Mouse (Mus musculus) liver, adult 2 months (tissue): Measurements from ENCODE around the gene Ifrd1. TPM values are rescaled to one million over a fixed set of nuclear protein-coding genes. Genes with fewer than 3 reads are reported as not detected.

Experiments
- DNase-seq: peaks from one replicate; pipeline ENCODE4 v3.0.0-alpha.2; 2011; ENCODE audit warnings: low read depth, low spot score; ENCODE audit errors: extremely low read depth
- H3K27ac ChIP-seq: fragments of 200-500 bp; replicated peaks from 2 replicates; pipeline ENCODE4 v1.5.1; 2012; ENCODE audit warnings: low read depth, mild to moderate bottlenecking, control low read depth, inconsistent platforms, low read length; ENCODE audit not compliant: insufficient read depth
- H3K27me3 ChIP-seq: fragments of 200-500 bp; 2 replicates; pipeline ENCODE4 v1.6.1; 2012; ENCODE audit warnings: mild to moderate bottlenecking, moderate library complexity, low read length, inconsistent platforms; ENCODE audit not compliant: control insufficient read depth, insufficient read depth
- H3K36me3 ChIP-seq: fragments of 200-500 bp; 2 replicates; pipeline ENCODE4 v1.6.1; 2012; ENCODE audit warnings: low read length, inconsistent platforms; ENCODE audit not compliant: control insufficient read depth, insufficient read depth
- H3K4me1 ChIP-seq: fragments of 200-500 bp; 2 replicates; pipeline ENCODE4 v1.6.1; 2011; ENCODE audit warnings: low read length; ENCODE audit not compliant: control insufficient read depth, insufficient read depth
- H3K4me3 ChIP-seq: fragments of 200-500 bp; 2 replicates; pipeline ENCODE4 v1.5.1; 2011; ENCODE audit warnings: low read depth, mild to moderate bottlenecking, control low read depth, low read length, moderate library complexity; ENCODE audit not compliant: insufficient read depth
- H3K79me2 ChIP-seq: fragments of 200-500 bp; 2 replicates; pipeline ENCODE4 v1.6.1; 2012; ENCODE audit warnings: inconsistent platforms, mild to moderate bottlenecking, low read length, moderate library complexity; ENCODE audit not compliant: control insufficient read depth, insufficient read depth
- H3K9ac ChIP-seq: fragments of 200-500 bp; 2 replicates; pipeline ENCODE4 v1.6.1; 2012; ENCODE audit warnings: low read depth, mild to moderate bottlenecking, control low read depth, inconsistent platforms, low read length
- CTCF ChIP-seq: fragments of 200-500 bp; IDR thresholded peaks from 2 replicates; pipeline ENCODE4 v1.5.1; 2011; ENCODE audit warnings: low read depth, low read length, control low read depth
- POLR2A ChIP-seq: fragments of 200-500 bp; IDR thresholded peaks from 2 replicates; pipeline ENCODE4 v1.6.1; 2011; ENCODE audit warnings: low read length, control low read depth; ENCODE audit not compliant: insufficient read depth; ENCODE audit errors: extremely low read depth
- WGBS: fragments of 180-500 bp; shearing (Covaris S2); methylation state at CpG from one replicate; pipeline ENCODE4 v1.1.7; 2018; 5-methylcytosine and 5-hydroxymethylcytosine counted together
- polyA plus RNA-seq: library from polyadenylated mRNA; depleted of rRNA; stranded (reverse); fragments of >200 nt; gene quantifications from 2 replicates; pipeline ENCODE4 v1.2.3, GENCODE M21; 2012
- total RNA-seq: library from RNA; depleted of rRNA; stranded (reverse); fragments of >200 nt; gene quantifications from 2 replicates; pipeline ENCODE4 v1.2.3, GENCODE M21; 2014

Gene Ifrd1
- total and polyA plus RNA-seq, 2 experiments, result 4.8 to 24.3 TPM

- Histone ChIP-seq H3K4me3 (no peak overlapping the region), H3K27ac (no peak overlapping the region), H3K27me3 (no peaks in the 10 kb centered on the region), H3K36me3 (no peaks in the 10 kb centered on the region), H3K9ac (no peak overlapping the region), H3K4me1 (peaks cover 2% of the 10 kb centered on the region; the same call in 1 of the 2 replicates), H3K79me2 (no peaks in the 10 kb centered on the region)
- 95% methylated on average over 7 of the region's 7 CpGs for WGBS
- no peak for DNase-seq
- no peak for TF ChIP-seq POLR2A
- no peak for TF ChIP-seq CTCF
These were observed 9.1 kb downstream of the Ifrd1 start for GRCm38 (mm10) chr12:40239161-40239560.

DNA sequence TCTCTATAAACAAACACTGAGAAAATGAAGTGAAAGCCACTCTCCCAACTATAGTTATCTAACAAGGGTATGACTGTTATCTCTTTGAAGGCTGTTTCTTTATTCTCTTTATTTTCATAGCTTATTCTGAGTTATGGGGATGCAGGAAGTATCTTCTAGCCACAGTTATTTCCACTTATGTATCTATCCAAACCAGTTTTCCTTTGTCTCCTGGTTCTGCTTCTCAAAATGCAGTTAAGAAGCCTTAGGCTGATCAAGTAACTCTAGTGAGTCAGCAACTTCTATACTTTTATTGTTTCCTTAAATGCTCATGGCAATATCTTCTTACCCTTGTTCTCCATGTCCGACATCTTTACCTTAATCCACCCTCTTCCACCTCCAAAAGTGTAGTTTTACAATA is 16.1 kb downstream of the Ifrd1 start:
- Histone ChIP-seq H3K4me1 (peaks cover 4% of the 10 kb centered on the region; the same call in 1 of the 2 replicates), H3K79me2 (no peaks in the 10 kb centered on the region), H3K4me3 (no peak overlapping the region), H3K27ac (no peak overlapping the region), H3K27me3 (no peaks in the 10 kb centered on the region), H3K9ac (no peak overlapping the region), H3K36me3 (no peaks in the 10 kb centered on the region)
- 95% methylated on average over 1 of the region's 1 CpGs for WGBS
- TF ChIP-seq POLR2A (no peak), CTCF (no peak)
- no peak for DNase-seq

- WGBS, result 90% methylated on average over 2 of the region's 2 CpGs
- no peak for TF ChIP-seq POLR2A
- TF ChIP-seq CTCF, result no peak
- H3K4me1 ChIP-seq, result peaks cover 4% of the 10 kb centered on the region; the same call in 1 of the 2 replicates
These were observed 16.7 kb downstream of the Ifrd1 start for GRCm38 (mm10) chr12:40231632-40232031.

DNA sequence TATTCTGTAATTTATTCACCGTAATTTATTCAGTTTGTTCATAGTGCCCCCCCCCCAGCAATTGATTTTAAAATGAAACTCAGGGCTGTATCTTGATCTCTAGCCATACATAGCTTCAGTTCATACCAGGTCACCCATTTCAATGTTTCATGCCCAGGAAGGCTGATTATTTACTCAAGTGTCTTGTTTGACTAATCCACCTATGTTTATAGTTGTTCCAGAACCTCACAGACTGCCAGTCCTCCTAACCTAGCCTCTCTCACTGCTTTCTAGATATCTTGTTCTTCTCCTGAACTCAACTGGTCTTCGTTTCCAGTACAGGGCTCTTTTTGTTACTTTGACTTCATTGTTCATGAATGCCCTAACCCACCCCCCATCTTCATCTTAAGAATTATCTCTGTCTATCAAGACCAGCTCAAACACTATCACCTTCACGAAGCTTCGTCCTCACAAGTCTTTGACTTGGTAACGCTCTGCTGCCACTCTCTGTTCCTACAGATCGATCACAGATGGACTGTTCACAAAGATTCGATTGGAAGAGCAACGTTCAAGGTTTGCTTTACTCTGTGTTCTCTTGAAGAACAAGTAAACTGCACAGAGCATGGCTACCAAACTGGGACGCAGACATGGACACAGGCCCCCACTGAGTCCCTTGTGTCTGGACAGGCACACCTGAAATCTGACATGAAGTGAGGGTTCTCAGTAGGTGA is 24.0 kb downstream of the Ifrd1 start:
- DNase-seq, result peak; percentile 82
- Histone ChIP-seq H3K9ac (no peak overlapping the region), H3K36me3 (no peaks in the 10 kb centered on the region), H3K27me3 (no peaks in the 10 kb centered on the region), H3K4me1 (peaks cover 10% of the 10 kb centered on the region; the same call in 1 of the 2 replicates), H3K4me3 (no peak overlapping the region), H3K79me2 (peaks cover 4% of the 10 kb centered on the region; the same call in 1 of the 2 replicates), H3K27ac (peak overlapping the region; percentile 50)
- no peak for TF ChIP-seq CTCF
- TF ChIP-seq POLR2A, result no peak
- 29% methylated on average over 9 of the region's 9 CpGs for WGBS

More at GRCm38 (mm10) chr12:40231632-40232031, 16.7 kb downstream of the Ifrd1 start:
- H3K9ac ChIP-seq, result no peak overlapping the region
- no peak overlapping the region for H3K27ac ChIP-seq
- no peak overlapping the region for H3K4me3 ChIP-seq
- DNase-seq, result no peak
- H3K27me3 ChIP-seq, result no peaks in the 10 kb centered on the region
- no peaks in the 10 kb centered on the region for H3K79me2 ChIP-seq
- H3K36me3 ChIP-seq, result no peaks in the 10 kb centered on the region

GRCm38 (mm10) chr12:40223676-40224075 is 24.6 kb downstream of the Ifrd1 start:
- H3K4me3 ChIP-seq, result peak overlapping the region; percentile 16
- peaks cover 6% of the 10 kb centered on the region; the same call in 1 of the 2 replicates for H3K4me1 ChIP-seq
- peak overlapping the region; percentile 62 for H3K27ac ChIP-seq
- peaks cover 4% of the 10 kb centered on the region; the same call in 1 of the 2 replicates for H3K79me2 ChIP-seq
- no peak for TF ChIP-seq CTCF
- TF ChIP-seq POLR2A, result no peak
- H3K9ac ChIP-seq, result peak overlapping the region; percentile 46
- no peaks in the 10 kb centered on the region for H3K27me3 ChIP-seq
- WGBS, result 9% methylated on average over 10 of the region's 10 CpGs
- peak; percentile 64 for DNase-seq
- H3K36me3 ChIP-seq, result no peaks in the 10 kb centered on the region
